Mouse (Mus musculus) heart, postnatal 0 days (tissue): ENCODE data around the gene Rasgef1b.

Experiments
- CTCF ChIP-seq: IDR thresholded peaks from 2 replicates; pipeline ENCODE4 v1.5.1; 2016; ENCODE audit warnings: antibody characterized with exemption, control low read depth, low read depth
- EP300 ChIP-seq: IDR thresholded peaks from 2 replicates; pipeline ENCODE4 v1.6.1; 2016; ENCODE audit warnings: antibody characterized with exemption, low read depth

GRCm38 (mm10) chr5:99541999-99542765, 186.7 kb downstream of the Rasgef1b start:
- no peak for TF ChIP-seq CTCF
- TF ChIP-seq EP300 = no peak
